Mouse (Mus musculus): ENCODE results near the gene Tubg1. TPM values are rescaled to one million over a fixed set of nuclear protein-coding genes. Genes with fewer than 3 reads are reported as not detected.
A peak's percentile ranks its signal among the peaks of the same experiment; 100 is the strongest.
"Not testable (repeated sequence)": the region's sequence is repeated elsewhere in the genome, so short reads cannot be mapped to it uniquely, and the experiment has no call there.

The Tubg1 gene
- total RNA-seq, 2 experiments from 2014 or later: 27.0 to 31.1 TPM

DNA sequence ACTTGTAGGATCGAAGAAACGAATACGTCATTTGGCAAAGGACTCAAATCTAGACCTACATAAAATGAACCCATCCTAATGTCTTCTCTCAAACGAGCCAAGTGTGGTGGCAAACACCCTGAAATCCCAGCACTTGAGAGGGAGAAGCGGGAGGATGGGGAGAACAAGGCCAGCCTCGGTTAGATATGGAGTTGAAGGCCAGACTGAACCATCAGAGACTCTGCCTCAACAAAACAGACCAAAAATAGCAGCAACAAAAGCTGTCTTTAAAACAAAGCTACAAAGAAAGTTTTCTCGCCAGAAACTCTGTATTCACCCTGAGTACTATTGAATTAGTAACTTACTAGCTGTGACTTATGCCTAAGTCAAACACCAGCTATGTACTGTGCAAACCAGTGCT is 17.3 kb downstream of the Tubg1 start:
- intact Hi-C loops (cut with DNase I): no loop called here
- DNase-seq: no peak

- DNase-seq: peak; percentile 45 to 55
- intact Hi-C loops (cut with DNase I): no loop called here
These were observed 18.9 kb downstream of the Tubg1 start for GRCm38 (mm10) chr11:101138536-101139181.

GRCm38 (mm10) chr11:101140164-101140819 is 20.6 kb downstream of the Tubg1 start:
- peak; percentile 47 to 50 for DNase-seq
- intact Hi-C loops (cut with DNase I): no loop called here

GRCm38 (mm10) chr11:101141088-101141487 is 21.4 kb downstream of the Tubg1 start:
- intact Hi-C loops (cut with DNase I): no loop called here
- DNase-seq: no peak

DNA sequence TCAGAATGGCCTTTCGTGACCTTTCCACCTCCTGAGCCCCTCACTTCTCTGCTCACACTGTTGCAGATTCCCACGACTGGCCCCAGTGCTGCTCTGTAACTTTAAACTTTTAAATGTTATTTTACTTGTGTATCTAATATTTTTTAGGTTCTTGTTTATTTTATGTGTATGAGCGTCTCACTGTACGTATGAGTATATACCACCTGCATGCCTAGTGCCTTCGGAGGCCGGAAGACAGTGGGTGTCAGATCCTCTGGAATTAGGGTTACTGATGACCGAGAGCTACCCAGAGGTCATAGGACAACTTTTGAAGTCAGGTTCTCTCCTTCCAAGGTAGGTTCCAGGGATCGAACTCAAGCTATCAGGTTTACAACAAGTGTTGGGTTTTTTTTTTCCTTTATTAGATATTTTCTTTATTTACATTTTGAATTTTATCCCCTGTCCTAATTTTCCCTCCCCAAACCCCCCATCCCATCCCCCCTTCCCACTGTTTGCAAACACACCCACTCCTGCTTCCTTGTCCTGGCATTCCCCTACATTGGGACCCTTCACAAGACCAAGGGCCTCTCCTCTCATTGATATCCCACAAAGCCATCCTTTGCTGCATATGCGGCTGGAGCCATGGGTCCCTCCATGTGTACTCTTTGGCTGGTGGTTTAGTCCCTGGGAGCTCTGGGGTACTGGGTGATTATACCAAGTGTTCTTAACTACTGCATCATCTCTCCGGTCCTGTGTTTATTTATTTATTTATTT is 22.7 kb downstream of the Tubg1 start:
- intact Hi-C loops (cut with DNase I): no loop called here
- DNase-seq: no peak

DNA sequence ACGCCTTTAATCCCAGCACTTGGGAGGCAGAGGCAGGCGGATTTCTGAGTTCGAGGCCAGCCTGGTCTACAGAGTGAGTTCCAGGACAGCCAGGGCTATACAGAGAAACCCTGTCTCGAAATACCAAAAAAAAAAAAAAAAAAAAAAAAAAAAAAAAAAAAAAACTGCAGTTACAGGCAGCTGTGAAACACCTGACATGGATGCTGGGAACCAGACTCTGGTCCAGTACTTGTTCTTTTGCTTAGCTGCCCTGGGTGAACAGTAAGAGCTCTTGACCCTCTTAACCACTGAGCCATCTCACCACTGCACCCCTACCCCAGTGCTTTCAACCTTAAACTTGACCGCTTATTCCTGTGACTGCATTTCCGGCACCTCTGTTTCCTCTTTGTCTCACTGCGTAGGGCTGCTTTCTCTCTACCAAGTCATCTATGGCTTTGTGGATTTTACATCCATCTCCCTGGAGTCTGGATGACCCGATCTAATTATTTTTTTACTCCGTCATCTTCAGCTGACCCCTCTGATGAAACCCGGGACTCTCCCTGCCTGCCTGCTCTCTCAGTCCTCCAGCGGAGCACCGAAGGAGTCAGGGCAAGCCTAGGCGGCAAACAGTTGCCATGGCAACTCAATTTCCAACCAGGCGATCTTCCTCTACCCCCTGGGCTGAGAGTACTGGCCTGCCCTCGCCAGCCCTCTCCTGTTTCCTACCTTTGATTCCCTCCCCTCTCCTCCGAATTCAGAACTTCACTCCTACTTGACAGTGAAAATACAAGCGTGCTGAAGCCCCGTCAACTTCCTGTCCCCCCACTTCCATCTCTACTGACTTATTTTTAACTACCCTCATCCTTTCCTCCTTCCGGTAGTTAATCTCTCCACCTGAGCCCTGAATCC is 23.8 kb downstream of the Tubg1 start:
- intact Hi-C loops (cut with DNase I): no loop called here
- peak in 1 of 2 experiments; percentile 45 for DNase-seq

GRCm38 (mm10) chr11:101146377-101146776 is 26.6 kb downstream of the Tubg1 start:
- no peak for DNase-seq
- intact Hi-C loops (cut with DNase I): loop anchor here (2.0 kb wide), 1 partner anchor 22 kb away; no protein-coding TSS in a partner anchor

DNA sequence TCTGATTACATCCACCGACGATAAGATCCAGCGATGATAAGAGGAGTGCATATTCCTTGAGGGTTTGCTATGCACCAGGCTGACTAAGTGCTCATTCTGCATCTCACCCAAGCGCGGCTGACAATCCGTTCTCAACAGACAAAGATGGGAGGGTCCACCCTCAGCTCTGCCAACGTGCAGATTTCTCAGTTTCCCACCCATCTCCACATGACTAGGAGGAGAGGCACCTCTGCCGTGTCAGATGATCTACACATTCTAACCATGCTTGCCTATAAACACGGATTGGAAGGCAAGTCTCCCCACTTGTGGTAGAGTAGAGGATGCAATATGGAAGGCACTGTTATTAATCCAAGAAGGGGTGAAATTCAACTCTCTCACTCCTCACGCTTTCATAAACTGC is 29.0 kb downstream of the Tubg1 start:
- intact Hi-C loops (cut with DNase I): no loop called here
- no peak for DNase-seq

DNA sequence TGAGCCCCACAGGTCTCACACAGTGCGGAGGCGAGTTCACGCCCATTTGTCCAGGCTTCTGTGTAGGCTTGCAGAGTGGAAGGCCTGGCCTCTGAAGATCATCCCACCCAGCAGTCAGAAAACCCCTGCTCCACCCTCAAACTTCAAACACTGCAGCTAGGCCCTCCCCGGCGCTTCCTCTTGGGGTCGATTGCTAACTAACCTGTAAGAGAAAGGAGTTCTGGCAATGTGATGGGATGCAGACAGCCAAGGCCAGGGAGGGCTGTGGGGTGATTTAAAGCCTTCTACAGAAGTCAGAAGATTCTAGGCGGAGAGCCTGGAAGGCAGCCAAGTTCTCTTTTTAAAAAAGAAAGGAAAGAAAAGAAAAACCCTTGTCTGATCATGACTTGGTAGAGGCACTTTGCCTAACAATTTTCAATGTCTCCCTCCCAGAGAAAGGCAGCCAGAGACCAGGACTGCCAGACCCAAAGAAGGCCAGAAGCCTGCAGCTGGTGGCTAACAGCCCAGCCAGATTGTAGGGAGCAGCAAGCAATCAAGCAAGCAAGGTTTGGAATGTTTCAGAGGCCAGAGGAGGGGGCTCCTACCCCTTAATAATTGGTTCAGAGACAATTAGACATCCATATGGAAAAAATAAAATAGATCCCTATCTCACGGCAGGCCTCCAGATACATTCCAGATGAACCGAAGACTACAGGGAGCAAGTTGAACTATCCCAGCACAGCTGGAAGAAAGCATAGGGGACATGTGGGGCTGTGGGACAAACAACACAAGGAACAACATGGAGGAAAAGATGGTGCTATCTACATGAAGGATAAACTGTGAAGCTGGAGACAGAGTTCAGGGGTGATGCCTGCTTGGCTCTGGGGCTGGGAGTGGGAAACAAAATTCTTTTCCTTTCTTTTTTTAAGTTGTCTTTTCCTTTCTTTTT is 29.7 kb downstream of the Tubg1 start:
- intact Hi-C loops (cut with DNase I): no loop called here
- DNase-seq: peak; percentile 68 to 69

DNA sequence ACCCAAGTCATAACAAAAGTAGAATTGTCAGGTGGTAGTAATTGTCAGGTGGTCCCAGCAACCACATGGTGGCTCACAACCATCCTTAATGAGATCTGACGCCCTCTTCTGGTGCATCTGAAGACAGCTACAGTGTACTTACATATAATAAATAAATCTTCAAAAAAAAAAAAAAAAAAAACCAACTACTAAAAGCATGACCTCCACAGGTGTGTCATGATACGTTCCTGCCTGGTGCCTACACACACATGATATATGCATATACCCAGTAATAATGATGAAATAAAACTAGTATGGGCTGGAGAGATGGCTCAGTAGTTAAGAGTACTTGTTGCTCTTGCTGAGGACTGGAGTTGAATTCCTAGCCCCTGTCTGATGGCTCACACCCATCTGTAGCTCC is 31.3 kb downstream of the Tubg1 start:
- intact Hi-C loops (cut with DNase I): no loop called here
- DNase-seq: no peak

GRCm38 (mm10) chr11:101152825-101153224 is 33.1 kb downstream of the Tubg1 start:
- DNase-seq: no peak
- intact Hi-C loops (cut with DNase I): no loop called here

GRCm38 (mm10) chr11:101154648-101155047 is 34.9 kb downstream of the Tubg1 start:
- intact Hi-C loops (cut with DNase I): no loop called here

GRCm38 (mm10) chr11:101155151-101155550 is 35.4 kb downstream of the Tubg1 start:
- intact Hi-C loops (cut with DNase I): no loop called here
- DNase-seq: no peak

More at GRCm38 (mm10) chr11:101154648-101155047, 34.9 kb downstream of the Tubg1 start:
- no peak for DNase-seq

DNA sequence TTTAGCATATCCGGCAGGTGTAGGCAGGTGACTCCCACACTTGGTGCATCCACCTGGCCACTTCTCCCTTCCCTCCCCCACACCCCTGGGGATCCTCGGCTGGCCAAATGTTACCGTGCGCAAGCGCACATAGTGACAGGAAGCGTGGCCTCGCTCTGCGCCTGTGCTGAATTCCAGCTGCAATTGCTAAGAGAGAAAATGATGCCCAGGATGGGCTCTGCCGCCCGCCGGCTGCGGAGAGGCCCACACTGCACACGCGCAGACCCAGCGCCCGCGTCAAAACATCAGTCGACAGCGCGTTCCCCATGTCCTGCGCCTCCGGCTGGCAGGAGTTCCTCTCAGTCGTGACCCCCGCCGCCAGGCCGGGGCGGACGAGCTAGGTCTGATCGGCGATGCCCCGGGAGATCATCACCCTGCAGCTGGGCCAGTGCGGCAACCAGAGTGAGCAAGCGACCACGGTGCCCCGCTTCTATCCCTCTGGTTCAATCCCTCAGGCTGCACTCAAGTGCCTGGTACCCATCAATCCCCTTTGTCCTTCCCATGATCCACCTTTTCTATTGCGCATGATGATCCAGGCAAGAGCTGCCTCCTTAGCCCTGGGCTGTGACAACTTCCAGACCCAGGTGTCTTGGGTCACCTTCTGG is 36.1 kb downstream of the Tubg1 start, which contains the start of gene Tubg2:
Tubg2 (plus strand) TSS at position 180 of the 644 bp plus-strand sequence.
- DNase-seq: peak; percentile 70 to 77
- intact Hi-C loops (cut with DNase I): no loop called here

GRCm38 (mm10) chr11:101160151-101160550 is 40.4 kb downstream of the Tubg1 start:
- intact Hi-C loops (cut with DNase I); DNase-seq: not testable (repeated sequence)

DNA sequence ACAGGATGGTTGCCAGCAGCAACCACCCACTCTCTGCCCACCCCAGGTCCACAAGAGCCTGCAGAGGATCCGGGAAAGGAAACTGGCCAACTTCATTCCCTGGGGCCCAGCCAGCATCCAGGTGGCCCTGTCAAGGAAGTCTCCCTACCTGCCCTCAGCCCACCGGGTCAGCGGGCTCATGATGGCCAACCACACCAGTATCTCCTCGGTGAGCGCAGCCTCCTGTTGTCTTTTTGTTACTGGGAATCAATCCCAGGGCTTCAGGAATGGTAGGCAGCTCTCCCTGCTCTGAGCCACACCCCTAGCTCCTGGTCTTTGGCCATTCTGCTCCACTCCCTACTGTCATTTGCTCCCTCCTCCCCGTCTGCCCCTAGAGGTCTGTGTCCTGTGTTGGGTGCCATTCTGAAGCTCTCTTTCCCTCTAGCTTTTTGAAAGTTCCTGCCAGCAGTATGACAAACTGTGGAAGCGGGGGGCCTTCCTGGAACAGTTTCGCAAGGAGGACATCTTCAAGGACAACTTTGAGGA is 41.3 kb downstream of the Tubg1 start:
- intact Hi-C loops (cut with DNase I); DNase-seq: not testable (repeated sequence)

DNA sequence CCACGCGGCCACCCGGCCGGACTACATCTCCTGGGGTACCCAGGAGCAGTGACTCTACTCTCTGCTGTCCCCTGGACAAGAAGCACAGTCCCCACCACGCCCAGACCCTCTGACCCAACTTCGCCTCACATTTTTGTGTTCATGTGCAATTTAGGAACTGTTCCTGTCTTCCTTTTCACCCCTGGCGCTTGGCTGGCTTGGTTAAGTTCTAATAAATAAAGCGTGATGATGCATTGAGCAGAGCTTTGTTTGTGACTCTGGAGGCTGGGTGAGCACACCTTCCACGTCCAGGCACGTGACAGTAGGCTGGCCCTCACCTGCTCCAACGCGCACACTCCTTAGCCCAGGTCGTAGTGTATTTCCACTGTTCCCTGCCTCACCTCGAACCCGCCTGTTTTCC is 41.8 kb downstream of the Tubg1 start:
- intact Hi-C loops (cut with DNase I): no loop called here
- no peak for DNase-seq

GRCm38 (mm10) chr11:101162301-101162700 is 42.6 kb downstream of the Tubg1 start:
- DNase-seq: no peak
- intact Hi-C loops (cut with DNase I): no loop called here

- peak; percentile 83 to 85 for DNase-seq
- intact Hi-C loops (cut with DNase I): no loop called here
These were observed 43.0 kb downstream of the Tubg1 start for GRCm38 (mm10) chr11:101162772-101163171.

All from heart, postnatal 10 days (tissue).